Mouse (Mus musculus) lung, postnatal 0 days (tissue): ENCODE results near the gene Grm1. TPM values are rescaled to one million over a fixed set of nuclear protein-coding genes. Genes with fewer than 3 reads are reported as not detected.

ENCODE experiments used
- ATAC-seq: fragments of 200-750 bp; cut with Nextera tagmentation; 2 replicates; pipeline ENCODE4 v1.8.0; 2017; ENCODE audit warnings: moderate library complexity
- DNase-seq: peaks from one replicate; pipeline ENCODE4 v3.0.0-alpha.2; 2016; ENCODE audit warnings: low spot score
- H3K27ac ChIP-seq: fragments of 300-500 bp; sonication (generic); 2 replicates; pipeline ENCODE4 v1.5.1; 2014; ENCODE audit warnings: antibody characterized with exemption, mild to moderate bottlenecking, low read length, mixed read lengths
- H3K27me3 ChIP-seq: fragments of 300-500 bp; sonication (generic); replicated peaks from 2 replicates; pipeline ENCODE4 v1.6.1; 2014; ENCODE audit warnings: low read length, mixed read lengths; ENCODE audit not compliant: insufficient read depth
- H3K36me3 ChIP-seq: fragments of 300-500 bp; sonication (generic); 2 replicates; pipeline ENCODE4 v1.6.1; 2014; ENCODE audit warnings: low read length, mixed read lengths; ENCODE audit not compliant: insufficient read depth
- H3K4me1 ChIP-seq: fragments of 300-500 bp; sonication (generic); 2 replicates; pipeline ENCODE4 v1.6.1; 2014; ENCODE audit warnings: antibody characterized with exemption, low read depth, low read length, mixed read lengths; ENCODE audit not compliant: insufficient read depth
- H3K4me2 ChIP-seq: fragments of 300-500 bp; sonication (generic); replicated peaks from 2 replicates; pipeline ENCODE4 v1.6.1; 2014; ENCODE audit warnings: low read depth, mild to moderate bottlenecking, low read length, moderate library complexity, mixed read lengths
- H3K4me3 ChIP-seq: fragments of 300-500 bp; sonication (generic); 2 replicates; pipeline ENCODE4 v1.5.1; 2014; ENCODE audit warnings: low read depth, low read length
- H3K9ac ChIP-seq: fragments of 300-500 bp; sonication (generic); replicated peaks from 2 replicates; pipeline ENCODE4 v1.6.1; 2014; ENCODE audit warnings: low read depth, mild to moderate bottlenecking
- H3K9me3 ChIP-seq: fragments of 300-500 bp; sonication (generic); 2 replicates; pipeline ENCODE4 v1.6.1; 2016; ENCODE audit warnings: low read length, mixed read lengths
- CTCF ChIP-seq: IDR thresholded peaks from 2 replicates; pipeline ENCODE4 v1.5.1; 2016; ENCODE audit warnings: antibody characterized with exemption, mild to moderate bottlenecking
- EP300 ChIP-seq: IDR thresholded peaks from 2 replicates; pipeline ENCODE4 v1.6.1; 2016; ENCODE audit warnings: antibody characterized with exemption, mild to moderate bottlenecking, control low read depth
- WGBS: fragments of 180-500 bp; shearing (Covaris S2); extraction: QIAGEN DNeasy Blood & Tissue Kit; methylation state at CpG from one replicate; pipeline ENCODE4 v1.1.7; 2014; 5-methylcytosine and 5-hydroxymethylcytosine counted together
- polyA plus RNA-seq: library from polyadenylated mRNA; unstranded; fragments of >200 nt; fragmentation: Nextera tagmentation; extraction: Ambion mirVana; gene quantifications from 2 replicates; pipeline ENCODE4 v1.2.1, GENCODE M21; 2015

Gene Grm1
- polyA plus RNA-seq, 1 experiment from 2014 or later, result not detected

DNA sequence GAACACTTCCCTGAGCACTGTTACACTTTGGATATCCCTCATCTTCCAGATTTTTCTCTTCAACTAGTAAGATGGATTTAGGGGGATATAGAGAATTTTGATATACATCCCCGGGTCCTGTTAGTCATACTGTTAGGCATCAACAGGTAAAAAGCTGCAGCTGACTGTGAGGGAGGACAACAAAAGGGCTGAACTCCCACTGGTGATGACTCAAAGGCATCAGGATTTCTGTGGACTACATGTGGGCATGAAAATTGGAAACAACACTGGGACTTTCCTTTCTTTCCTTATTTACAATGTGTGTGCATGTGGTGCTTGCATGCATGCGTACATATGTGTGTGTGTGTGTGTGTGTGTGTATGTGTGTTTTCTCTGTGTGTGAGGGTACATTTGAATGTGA lies 215.9 kb downstream of the Grm1 start:
- Histone ChIP-seq H3K4me3 (no peak overlapping the region), H3K9ac (no peak overlapping the region), H3K27me3 (no peaks in the 10 kb centered on the region), H3K27ac (no peak overlapping the region), H3K4me1 (no peaks in the 10 kb centered on the region), H3K9me3 (no peaks in the 10 kb centered on the region), H3K4me2 (no peak overlapping the region), H3K36me3 (no peaks in the 10 kb centered on the region)
- ATAC-seq (no peak), DNase-seq (no peak)
- TF ChIP-seq CTCF, result no peak
- TF ChIP-seq EP300, result no peak
- WGBS, result 75% methylated on average over 2 of the region's 2 CpGs

DNA sequence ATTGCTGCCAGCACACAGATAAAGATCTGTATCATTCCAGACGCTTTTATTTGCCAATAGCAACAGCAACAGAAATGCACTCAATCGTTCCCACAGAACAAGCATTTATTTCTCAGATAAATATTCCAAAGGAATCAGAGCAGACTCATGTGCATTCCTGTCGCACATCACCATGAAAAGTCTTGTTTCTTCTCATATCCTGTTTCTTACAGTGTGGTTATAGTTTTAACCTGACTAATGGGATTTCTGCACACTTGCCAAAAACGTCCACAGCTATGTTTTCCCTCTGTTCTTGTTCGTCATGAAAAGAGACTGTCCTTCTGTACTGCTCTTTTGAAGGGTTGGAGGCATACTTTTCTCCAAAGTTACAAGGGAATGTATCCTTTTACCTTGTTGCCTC lies 217.4 kb downstream of the Grm1 start:
- Histone ChIP-seq H3K9me3 (no peaks in the 10 kb centered on the region), H3K27me3 (no peaks in the 10 kb centered on the region), H3K4me1 (no peaks in the 10 kb centered on the region), H3K4me2 (no peak overlapping the region), H3K4me3 (no peak overlapping the region), H3K36me3 (no peaks in the 10 kb centered on the region), H3K9ac (no peak overlapping the region), H3K27ac (no peak overlapping the region)
- ATAC-seq (no peak), DNase-seq (no peak)
- 48% methylated on average over 5 of the region's 5 CpGs for WGBS
- TF ChIP-seq CTCF (no peak), EP300 (no peak)

DNA sequence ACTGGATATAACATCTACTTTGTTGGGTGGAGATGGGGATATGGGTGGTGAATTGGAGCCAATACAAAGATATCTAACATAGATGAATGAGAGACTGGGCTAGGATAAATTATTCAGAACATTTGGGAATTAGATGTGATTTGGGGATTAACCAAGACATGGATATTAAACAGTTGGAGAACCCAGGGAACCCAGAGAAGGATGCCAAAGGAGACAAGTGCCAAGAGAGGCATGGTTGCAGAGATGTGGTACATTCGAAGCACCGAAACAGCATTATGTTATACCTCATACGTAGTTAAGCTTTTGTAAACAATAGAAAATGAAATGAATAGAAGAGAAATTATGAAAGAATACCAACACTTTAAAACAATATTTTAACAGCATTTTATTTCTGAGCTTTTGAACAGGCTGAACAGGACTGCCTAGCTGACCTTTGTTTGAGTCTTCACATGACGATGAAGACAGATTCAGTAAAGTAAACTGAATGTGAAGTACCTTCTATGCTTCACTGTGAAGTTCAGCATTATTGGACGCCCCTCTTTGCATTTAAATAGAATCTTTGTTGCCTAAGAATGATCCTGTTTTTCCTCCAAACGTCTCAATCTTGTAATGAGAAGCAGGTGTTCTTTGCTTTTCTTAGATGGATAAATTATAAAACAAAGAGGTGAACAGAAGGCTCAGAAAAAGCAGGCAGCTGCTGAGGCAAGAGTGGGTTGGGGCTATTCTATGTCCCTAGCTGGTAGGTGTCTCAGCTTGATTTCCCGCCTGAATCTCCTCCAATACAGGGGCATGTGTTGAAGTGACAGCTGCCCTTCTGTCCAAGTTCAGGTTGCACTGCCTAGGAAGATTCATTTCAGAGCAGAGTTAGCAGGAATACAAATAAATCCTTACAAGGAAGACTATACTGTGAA lies 234.5 kb downstream of the Grm1 start:
- 63% methylated on average over 7 of the region's 7 CpGs for WGBS
- no peak for TF ChIP-seq CTCF
- TF ChIP-seq EP300, result no peak
- no peak for DNase-seq
- Histone ChIP-seq H3K27me3 (no peaks in the 10 kb centered on the region), H3K9me3 (no peaks in the 10 kb centered on the region), H3K4me2 (no peak overlapping the region), H3K27ac (no peak overlapping the region), H3K4me3 (no peak overlapping the region), H3K9ac (no peak overlapping the region), H3K36me3 (no peaks in the 10 kb centered on the region), H3K4me1 (no peaks in the 10 kb centered on the region)
- ATAC-seq, result no peak

DNA sequence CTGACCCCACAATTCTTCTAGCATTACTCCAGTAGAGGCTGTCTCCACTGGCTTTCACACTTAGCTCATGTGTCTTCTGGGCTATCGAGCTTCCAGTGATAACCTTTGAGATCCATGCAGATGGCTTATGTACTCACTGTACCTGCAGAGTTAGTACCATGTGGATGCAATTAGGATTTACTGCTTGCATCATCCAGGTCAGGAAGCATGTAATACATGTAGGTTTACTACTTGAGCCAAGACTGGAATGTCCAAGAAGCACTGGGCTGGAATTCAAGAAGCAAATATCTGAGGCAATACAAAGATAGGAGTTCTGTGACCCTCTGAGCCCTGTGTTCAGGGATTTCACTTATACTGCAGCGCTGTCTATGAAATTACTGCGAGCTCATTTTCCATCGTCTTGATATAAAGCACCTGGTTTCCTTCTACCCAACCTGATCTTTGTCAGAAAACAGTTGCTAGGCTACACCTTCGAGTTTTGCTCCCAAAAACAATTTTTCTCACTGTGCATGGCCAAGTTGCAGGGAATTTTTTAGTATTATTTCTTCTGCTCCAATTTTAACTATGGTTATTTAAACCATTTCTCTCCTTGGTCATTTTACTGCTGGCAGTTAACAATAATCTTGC lies 237.0 kb downstream of the Grm1 start:
- Histone ChIP-seq H3K27me3 (no peaks in the 10 kb centered on the region), H3K4me1 (no peaks in the 10 kb centered on the region), H3K4me2 (no peak overlapping the region), H3K4me3 (no peak overlapping the region), H3K27ac (no peak overlapping the region), H3K9ac (no peak overlapping the region), H3K9me3 (no peaks in the 10 kb centered on the region), H3K36me3 (no peaks in the 10 kb centered on the region)
- TF ChIP-seq EP300, result no peak
- no peak for TF ChIP-seq CTCF
- ATAC-seq (no peak), DNase-seq (no peak)
- WGBS, result 70% methylated on average over 5 of the region's 5 CpGs

DNA sequence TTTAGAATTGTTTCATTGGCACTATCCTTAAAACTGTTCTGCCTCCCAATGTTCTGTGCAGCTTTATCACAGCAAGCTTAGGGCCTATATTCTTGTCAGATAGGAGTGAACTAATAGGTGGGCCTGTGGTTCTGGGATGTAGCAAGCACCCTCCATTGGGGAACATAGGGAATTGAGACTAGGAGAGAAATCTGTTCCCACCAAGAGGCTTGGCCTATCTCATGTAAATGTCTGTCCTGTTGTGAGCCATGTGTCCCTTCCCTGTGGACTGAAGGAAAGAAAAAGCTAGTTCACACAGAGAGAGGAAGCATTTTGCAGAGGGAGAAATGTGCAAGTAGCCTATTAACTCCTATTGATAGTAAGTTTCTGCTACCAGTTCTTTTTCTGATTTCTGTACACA lies 246.8 kb downstream of the Grm1 start:
- Histone ChIP-seq H3K36me3 (no peaks in the 10 kb centered on the region), H3K4me1 (no peaks in the 10 kb centered on the region), H3K4me2 (no peak overlapping the region), H3K9ac (no peak overlapping the region), H3K27me3 (no peaks in the 10 kb centered on the region), H3K9me3 (no peaks in the 10 kb centered on the region), H3K4me3 (no peak overlapping the region), H3K27ac (no peak overlapping the region)
- DNase-seq (no peak), ATAC-seq (no peak)
- TF ChIP-seq CTCF (no peak), EP300 (no peak)

DNA sequence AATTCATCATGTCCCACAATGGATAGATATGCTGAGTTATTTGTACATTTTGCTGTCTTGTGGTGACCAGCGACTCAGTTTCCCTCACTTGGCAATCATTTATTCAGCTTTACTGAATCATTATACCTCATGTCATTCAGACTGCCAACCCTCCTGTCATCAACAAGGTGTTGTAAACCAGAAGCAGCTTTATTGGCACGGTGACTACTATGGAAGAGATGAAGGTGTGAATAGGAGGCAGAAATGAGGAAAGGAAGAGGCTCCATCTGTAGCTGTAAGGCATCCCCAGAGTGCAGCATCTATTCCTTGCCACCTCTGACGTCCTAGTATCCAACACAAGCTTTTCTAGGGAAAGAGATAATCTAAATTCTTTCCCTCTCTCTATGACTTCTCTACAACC lies 247.3 kb downstream of the Grm1 start:
- TF ChIP-seq EP300 (no peak), CTCF (no peak)
- Histone ChIP-seq H3K4me2 (no peak overlapping the region), H3K4me1 (no peaks in the 10 kb centered on the region), H3K9ac (no peak overlapping the region), H3K4me3 (no peak overlapping the region), H3K36me3 (no peaks in the 10 kb centered on the region), H3K27ac (no peak overlapping the region), H3K9me3 (no peaks in the 10 kb centered on the region), H3K27me3 (no peaks in the 10 kb centered on the region)
- no peak for DNase-seq
- no peak for ATAC-seq
- WGBS, result 69% methylated on average over 3 of the region's 3 CpGs
